Mouse (Mus musculus): ENCODE data around the gene Gm13057.
"Not testable (repeated sequence)": the region's sequence is repeated elsewhere in the genome, so short reads cannot be mapped to it uniquely, and the experiment has no call there.

Gm13057 gene

GRCm38 (mm10) chr4:143551400-143551799, at the start of gene Gm13057, which contains the start of gene BC080695:
TSS of gene Gm13057 (plus strand) at chr4:143551709.
TSS of gene BC080695 (plus strand) at chr4:143551700.
- CTCF ChIA-PET = not testable (repeated sequence)

- CTCF ChIA-PET = no interaction called here
Observed at GRCm38 (mm10) chr4:143511043-143511442, 40.5 kb upstream of the Gm13057 start, which contains the start of gene Gm13043. TSS of gene Gm13043 (plus strand) at chr4:143511343.

GRCm38 (mm10) chr4:143535654-143536053, 15.9 kb upstream of the Gm13057 start, which contains the start of gene Gm13040:
TSS of gene Gm13040 (plus strand) at chr4:143535954.
- CTCF ChIA-PET = not testable (repeated sequence)

All from spleen, embryonic (tissue).